17 mouse cellular contexts compared by ENCODE assay signal in genomic region chr4:58898318-58898717, GRCm38 (mm10). TPM values are rescaled to one million over a fixed set of nuclear protein-coding genes. Genes with fewer than 3 reads are reported as not detected.
DNase-seq lines count a peak whose midpoint lies in the region; ATAC-seq lines count a peak whose summit lies in the region.
"Had no signal": no experiment of that assay in that cellular context is flagged by ENCODE, and none has a peak within 500 bp of the region (broad histone marks: within the 10 kb centered on the region; RNA-seq: fewer than 3 reads in every experiment).

No protein-coding gene starts in this region.

- ATAC-seq in intestine, embryonic 16.5 days = peak; percentile 74
- no peak for ATAC-seq in monocyte, adult 5-6 weeks (replicated peaks; ENCODE audit: insufficient number of reproducible peaks, low FRiP score, low TSS enrichment, poor library complexity, severe bottlenecking)
- ATAC-seq: forebrain, postnatal 0 days; midbrain, embryonic 16.5 days had no signal

- no peaks in the 10 kb centered on the region for H3K36me3 ChIP-seq in intestine, embryonic 16.5 days (ENCODE audit: control insufficient read depth, insufficient read depth, low read length)
- H3K36me3 ChIP-seq: neural tube, embryonic 12.5 days had no signal

- no peak overlapping the region for H3K9ac ChIP-seq in intestine, embryonic 16.5 days (ENCODE audit: low read depth, low read length)
- H3K9ac ChIP-seq: forebrain, postnatal 0 days; neural tube, embryonic 12.5 days had no signal

- H3K4me3 ChIP-seq in intestine, embryonic 16.5 days (ENCODE audit: low read length) = no peak overlapping the region
- H3K4me3 ChIP-seq: neural tube, embryonic 12.5 days had no signal

- H3K9me3 ChIP-seq in intestine, embryonic 16.5 days (ENCODE audit: control insufficient read depth, low read length) = no peaks in the 10 kb centered on the region
- H3K9me3 ChIP-seq: neural tube, embryonic 12.5 days had no signal

- DNase-seq in adrenal gland, adult 2 months = peak; percentile 56
- DNase-seq in adrenal gland, adult 18-20 months (ENCODE audit: low spot score in 2 of 2) = no peak
- DNase-seq in 3T3-L1 (ENCODE audit: low read depth, low spot score) = peak; percentile 40
- peak; percentile 20 for DNase-seq in NIH3T3 (ENCODE audit: low read depth)
- no peak for DNase-seq in ovary, postnatal 14 days (ENCODE audit: low spot score)
- no peak for DNase-seq in thymus, postnatal 4 days
- DNase-seq: cerebellum, postnatal 10 days; forebrain, postnatal 0 days; kidney, adult 11 months; liver; lung, adult 2 months; lung, postnatal 4 days; right cerebral cortex, postnatal 4 days had no signal

- H3K4me1 ChIP-seq in intestine, embryonic 16.5 days (ENCODE audit: control insufficient read depth, insufficient read depth, low read length) = peaks cover 3% of the 10 kb centered on the region
- H3K4me1 ChIP-seq: neural tube, embryonic 12.5 days had no signal

- no peak overlapping the region for H3K4me2 ChIP-seq in intestine, embryonic 16.5 days (ENCODE audit: low read depth, low read length)
- H3K4me2 ChIP-seq: neural tube, embryonic 12.5 days had no signal

- no peaks in the 10 kb centered on the region for H3K27me3 ChIP-seq in intestine, embryonic 16.5 days (replicated peaks; ENCODE audit: control insufficient read depth, insufficient read depth, low read length)
- H3K27me3 ChIP-seq: neural tube, embryonic 12.5 days had no signal

- H3K27ac ChIP-seq in intestine, embryonic 16.5 days (ENCODE audit: low read length) = no peak overlapping the region
- H3K27ac ChIP-seq: neural tube, embryonic 12.5 days had no signal

RNA-seq across cellular contexts. Expression of gene Ecpas, which starts 14.2 kb away (rescaled TPM):
- total RNA-seq in adrenal gland, adult 2 months (2021) = 100 to 1,000 TPM; 132 to 194 TPM
- 55.6 and 63.9 TPM in 2 replicates for polyA plus RNA-seq in adrenal gland, adult 2 months (2012; rRNA removed)
- 100 to 1,000 TPM; 133 to 187 TPM for total RNA-seq in adrenal gland, adult 18-20 months (2021)
- polyA plus RNA-seq in intestine, embryonic 16.5 days (2015; fragmentation: Nextera tagmentation; extraction: Ambion mirVana) = 21.4 and 23.7 TPM in 2 replicates
- total RNA-seq in monocyte, adult 5-6 weeks (2017) = 39.7 to 80.2 TPM (median 72.1 TPM) in 3 replicates

RNA-seq across cellular contexts. Expression of gene Zkscan16, which starts 45.1 kb away (rescaled TPM):
- 1 to 10 TPM; 3.1 to 3.5 TPM for total RNA-seq in adrenal gland, adult 2 months (2021)
- polyA plus RNA-seq in adrenal gland, adult 2 months (2012; rRNA removed) = 0.17 TPM in 1 of 2 replicates, not detected in the other
- total RNA-seq in adrenal gland, adult 18-20 months (2021) = 1 to 10 TPM; 2.6 to 3.7 TPM
- 0.16 and 0.29 TPM in 2 replicates for polyA plus RNA-seq in intestine, embryonic 16.5 days (2015; fragmentation: Nextera tagmentation; extraction: Ambion mirVana)
- total RNA-seq in monocyte, adult 5-6 weeks (2017) = 0.29 TPM in 1 of 3 replicates, not detected in the others
- polyA plus RNA-seq: lung, adult 2 months had no signal

Comparison
In these comparisons a context has a peak if more than half of its experiments do, and no peak if none do; other contexts are left out.
1. DNase-seq: peak in adrenal gland, adult 2 months (single experiment), 3T3-L1 (single experiment) and NIH3T3 (single experiment); none in adrenal gland, adult 18-20 months (0 of 2), ovary, postnatal 14 days (single experiment) and thymus, postnatal 4 days (single experiment).